Comparison of ENCODE assay signal across 22 mouse cellular contexts in genomic region chr4:68922504-68922903, GRCm38 (mm10). TPM values are rescaled to one million over a fixed set of nuclear protein-coding genes. Genes with fewer than 3 reads are reported as not detected.
"Had no signal": no experiment of that assay in that cellular context is flagged by ENCODE, and none has a peak within 500 bp of the region (broad histone marks: within the 10 kb centered on the region; RNA-seq: fewer than 3 reads in every experiment).

No protein-coding gene starts in this region.

- DNase-seq: left cerebral cortex, postnatal 4 days; liver; liver, embryonic 13.5 days; liver, postnatal 0 days; lung, adult 18-20 months; lung, adult 2 months; lung, embryonic 14.5 days; lung, postnatal 10 days; lung, postnatal 14 days; lung, postnatal 36 days; lung, postnatal 4 days; midbrain, embryonic 14.5 days had no signal

- ATAC-seq: liver, embryonic 12.5 days; lung, postnatal 0 days; midbrain, embryonic 13.5 days; midbrain, embryonic 15.5 days; midbrain, embryonic 16.5 days had no signal

RNA-seq across cellular contexts. Expression of gene Brinp1, which starts 31.7 kb away (rescaled TPM):
- total RNA-seq: liver, adult 2 months; megakaryocyte, adult 5-6 weeks; megakaryocyte-erythroid progenitor cell, adult 5-6 weeks; monocyte, adult 5-6 weeks had no signal
- polyA plus RNA-seq: liver, adult 2 months; macrophage had no signal
